Mouse (Mus musculus) midbrain, embryonic 12.5 days (tissue): ENCODE data around the gene Tm2d1. TPM values are rescaled to one million over a fixed set of nuclear protein-coding genes. Genes with fewer than 3 reads are reported as not detected.

Source experiments
- ATAC-seq: fragments of 200-750 bp; cut with Nextera tagmentation; 2 replicates; pipeline ENCODE4 v1.8.0; 2017; ENCODE audit warnings: low read depth, moderate TSS enrichment, moderate library complexity; ENCODE audit not compliant: low FRiP score
- H3K27ac ChIP-seq: fragments of 300-500 bp; sonication (generic); replicated peaks from 2 replicates; pipeline ENCODE4 v1.5.1; 2016; ENCODE audit warnings: mild to moderate bottlenecking
- H3K27me3 ChIP-seq: fragments of 300-500 bp; sonication (generic); 2 replicates; pipeline ENCODE4 v1.6.1; 2016; ENCODE audit warnings: mild to moderate bottlenecking
- H3K36me3 ChIP-seq: fragments of 300-500 bp; sonication (generic); 2 replicates; pipeline ENCODE4 v1.6.1; 2016
- H3K4me1 ChIP-seq: fragments of 300-500 bp; sonication (generic); 2 replicates; pipeline ENCODE4 v1.6.1; 2016
- H3K4me2 ChIP-seq: fragments of 300-500 bp; sonication (generic); replicated peaks from 2 replicates; pipeline ENCODE4 v1.6.1; 2016; ENCODE audit warnings: mild to moderate bottlenecking, moderate library complexity
- H3K4me3 ChIP-seq: fragments of 300-500 bp; sonication (generic); 2 replicates; pipeline ENCODE4 v1.5.1; 2016; ENCODE audit warnings: mild to moderate bottlenecking
- H3K9ac ChIP-seq: fragments of 300-500 bp; sonication (generic); replicated peaks from 2 replicates; pipeline ENCODE4 v1.6.1; 2016; ENCODE audit warnings: mild to moderate bottlenecking, moderate library complexity
- H3K9me3 ChIP-seq: fragments of 300-500 bp; sonication (generic); 2 replicates; pipeline ENCODE4 v1.6.1; 2016; ENCODE audit warnings: mild to moderate bottlenecking
- WGBS: fragments of 180-500 bp; shearing (Covaris S2); methylation state at CpG from one replicate; pipeline ENCODE4 v1.1.7; 2016; 5-methylcytosine and 5-hydroxymethylcytosine counted together
- polyA plus RNA-seq: library from polyadenylated mRNA; unstranded; fragments of >200 nt; fragmentation: Nextera tagmentation; extraction: Ambion mirVana; gene quantifications from 2 replicates; pipeline ENCODE4 v1.2.1, GENCODE M21; 2016

Gene Tm2d1
- polyA plus RNA-seq, 1 experiment from 2014 or later = 109 TPM

DNA sequence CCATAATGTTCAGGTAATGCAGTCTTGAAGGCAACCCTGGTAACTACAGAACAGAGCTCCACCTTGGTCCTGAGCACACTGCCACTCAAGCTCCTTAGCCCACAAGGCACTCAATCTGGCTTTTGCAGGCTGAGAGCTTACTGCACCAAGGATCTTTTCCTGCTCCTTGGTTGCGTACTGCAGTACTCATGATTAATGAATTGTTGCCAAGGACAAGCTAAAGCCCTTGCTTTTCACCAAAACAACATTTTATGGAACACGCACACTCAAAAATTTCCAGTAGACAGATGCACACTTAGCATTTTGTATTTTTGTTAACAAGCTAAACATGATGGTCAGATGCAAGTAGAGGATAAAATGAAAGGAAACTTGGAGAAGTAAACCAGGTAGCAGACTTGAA, 66.0 kb downstream of the Tm2d1 start:
- Histone ChIP-seq H3K4me3 (no peak overlapping the region), H3K27ac (no peak overlapping the region), H3K4me1 (peaks cover 11% of the 10 kb centered on the region), H3K4me2 (no peak overlapping the region), H3K9me3 (no peaks in the 10 kb centered on the region), H3K9ac (no peak overlapping the region), H3K36me3 (no peaks in the 10 kb centered on the region), H3K27me3 (no peaks in the 10 kb centered on the region)
- WGBS = 97% methylated on average over 2 of the region's 2 CpGs
- ATAC-seq = no peak

Other genes with a start within 250 kb of the Tm2d1 start
- 8.0 and 8.5 TPM in 2 replicates for gene Patj, start 12.5 kb upstream of the Tm2d1 start, polyA plus RNA-seq